Mouse (Mus musculus) T-helper 1 cell (primary cell): ENCODE measurements around the gene 1700003E16Rik.

Experiments used
- in situ Hi-C: fragments of 300-600 bp; cut with MboI, MseI; formaldehyde crosslinking; loops from one replicate; pipeline ENCODE4 v1.15.1; 2025; ENCODE audit warnings: high pct_unique_total_duplicates

1700003E16Rik gene

DNA sequence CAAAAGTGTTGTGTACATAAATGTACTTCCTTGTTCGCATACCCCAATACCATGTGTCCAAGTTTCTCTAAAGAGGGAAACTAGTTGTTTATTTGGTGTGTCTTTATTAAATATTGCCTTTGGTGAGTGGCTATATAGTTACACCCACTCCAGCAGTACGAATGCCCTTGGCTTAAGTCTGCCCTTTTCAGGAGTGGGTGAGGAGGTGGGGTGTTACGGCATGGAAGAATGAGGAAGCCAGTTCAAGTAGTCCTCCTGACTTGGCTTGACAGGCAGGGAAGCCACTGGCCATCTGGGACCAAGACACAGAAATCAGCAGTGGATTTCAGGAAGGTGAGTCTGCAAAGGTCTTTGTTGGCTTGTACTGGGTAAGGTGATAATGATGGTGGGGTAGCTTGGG, 49.6 kb downstream of the 1700003E16Rik start:
- in situ Hi-C loops = no loop called here

GRCm38 (mm10) chr6:83206321-83206720, 50.1 kb downstream of the 1700003E16Rik start:
- in situ Hi-C loops = no loop called here

DNA sequence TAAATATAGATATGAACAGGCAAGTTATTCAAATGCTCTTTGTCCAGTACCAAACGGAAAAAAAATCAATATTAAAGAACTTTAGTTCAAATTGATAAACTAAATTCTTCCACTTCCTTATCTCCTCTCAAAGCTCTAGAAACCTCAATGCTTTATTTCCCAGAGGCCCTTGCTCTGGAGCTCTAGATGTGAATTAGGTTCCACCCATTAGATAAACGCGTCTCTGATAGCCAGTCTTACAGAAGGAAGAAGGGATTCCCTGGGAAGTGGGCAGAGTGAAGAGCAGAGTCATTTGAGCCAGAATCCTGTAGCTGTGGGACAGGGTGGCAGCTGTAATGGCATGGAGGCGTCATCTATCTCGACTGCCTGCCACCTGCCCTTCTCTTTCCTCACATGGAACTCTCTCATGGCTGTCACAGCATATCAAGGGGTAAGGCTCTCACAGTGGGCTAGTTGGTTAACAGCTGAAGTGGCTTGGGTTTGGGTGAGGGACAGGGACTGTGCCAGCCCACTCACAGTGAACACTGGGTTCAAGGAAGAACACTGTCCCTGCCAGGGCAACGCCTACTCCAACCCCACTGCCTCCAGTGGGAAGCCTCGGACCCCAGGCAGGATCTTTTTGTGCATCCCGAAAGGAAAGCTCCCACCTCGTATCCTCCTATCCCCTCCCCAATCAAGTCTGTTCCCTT, 51.3 kb downstream of the 1700003E16Rik start:
- in situ Hi-C loops = no loop called here

GRCm38 (mm10) chr6:83208050-83208400, 51.8 kb downstream of the 1700003E16Rik start:
- in situ Hi-C loops = no loop called here

DNA sequence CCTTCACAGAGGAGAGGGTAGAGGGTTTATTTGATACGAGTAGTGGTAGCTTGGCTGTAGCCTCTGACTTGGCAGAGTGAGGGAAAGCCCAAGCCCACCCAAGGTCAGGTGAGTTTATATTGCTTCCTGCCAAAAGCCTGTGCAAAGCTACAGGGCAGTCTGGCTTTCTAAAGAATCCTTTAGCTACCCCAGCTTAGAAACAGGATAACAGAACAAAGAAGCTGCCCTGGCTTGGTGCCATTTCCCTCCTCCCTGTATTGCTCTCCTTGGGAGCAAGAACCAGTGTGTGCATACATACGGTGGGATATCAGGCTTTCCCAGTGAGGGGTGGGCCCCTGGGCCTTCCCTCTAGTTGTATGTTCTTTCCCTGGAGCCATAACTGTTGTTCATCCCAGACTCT, 54.3 kb downstream of the 1700003E16Rik start:
- in situ Hi-C loops = no loop called here

DNA sequence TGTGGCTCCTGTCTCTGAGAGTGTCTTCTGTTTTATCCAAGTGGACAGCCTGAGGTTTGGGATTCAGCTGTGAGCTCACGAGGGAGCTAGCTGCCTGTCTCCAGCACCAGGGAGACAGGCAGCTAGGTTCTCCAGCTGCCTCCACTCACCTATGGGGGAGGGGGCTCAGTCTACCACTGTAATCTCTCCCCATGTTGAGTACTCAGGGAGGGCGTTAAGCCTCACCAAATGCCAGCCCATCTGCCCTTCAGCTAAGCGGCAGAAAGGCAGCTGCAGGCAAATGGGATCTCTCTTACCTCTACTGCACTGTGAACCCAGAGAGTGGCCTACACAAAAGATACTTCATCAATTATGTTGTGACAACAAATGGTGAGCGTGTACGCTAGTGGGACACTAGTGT, 55.3 kb downstream of the 1700003E16Rik start:
- in situ Hi-C loops = no loop called here
